Mouse (Mus musculus) layer of hippocampus, adult 9-11 months (tissue): ENCODE results near the gene Mknk2.
"Not testable (repeated sequence)": the region's sequence is repeated elsewhere in the genome, so short reads cannot be mapped to it uniquely, and the experiment has no call there.

Source experiments
- DNase-seq: peaks from one replicate; pipeline ENCODE4 v3.0.0; 2022

Mknk2 gene

DNA sequence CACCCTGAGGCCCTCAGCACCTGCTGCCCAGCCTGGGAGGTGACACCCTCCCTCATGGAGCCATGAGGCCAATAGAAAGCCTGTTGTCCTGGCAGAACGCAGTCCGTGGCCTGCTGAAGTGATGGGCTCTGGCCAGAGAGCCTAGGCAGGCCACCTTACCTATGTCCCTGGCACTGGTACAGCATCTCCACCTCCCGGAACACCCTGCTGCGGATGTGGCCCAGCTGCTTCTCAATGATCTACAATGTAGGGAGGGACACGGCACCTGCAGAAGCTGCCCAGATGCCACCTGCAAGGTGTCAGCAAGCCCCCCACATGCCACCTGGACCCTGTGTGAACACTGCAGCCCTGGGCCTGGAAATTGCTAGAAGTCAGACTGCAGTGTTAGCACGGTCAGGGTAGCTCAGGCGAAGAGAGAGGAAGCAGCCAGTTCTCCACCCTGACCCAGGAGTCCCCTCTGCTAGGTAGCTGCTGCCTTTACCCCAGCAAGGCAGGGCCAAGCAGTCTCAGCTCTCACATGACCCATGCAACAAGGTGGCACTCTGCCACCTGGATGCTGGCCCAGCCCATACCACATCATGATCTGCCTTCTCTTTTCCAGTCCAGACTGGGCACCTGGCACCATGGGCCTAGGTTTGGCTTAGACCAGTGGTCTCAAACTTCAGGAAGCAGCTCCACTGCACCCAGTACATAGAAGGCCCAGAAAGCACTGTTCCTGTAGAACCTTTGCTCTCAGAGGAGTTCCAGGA lies 8.0 kb downstream of the Mknk2 start:
- no peak for DNase-seq

DNA sequence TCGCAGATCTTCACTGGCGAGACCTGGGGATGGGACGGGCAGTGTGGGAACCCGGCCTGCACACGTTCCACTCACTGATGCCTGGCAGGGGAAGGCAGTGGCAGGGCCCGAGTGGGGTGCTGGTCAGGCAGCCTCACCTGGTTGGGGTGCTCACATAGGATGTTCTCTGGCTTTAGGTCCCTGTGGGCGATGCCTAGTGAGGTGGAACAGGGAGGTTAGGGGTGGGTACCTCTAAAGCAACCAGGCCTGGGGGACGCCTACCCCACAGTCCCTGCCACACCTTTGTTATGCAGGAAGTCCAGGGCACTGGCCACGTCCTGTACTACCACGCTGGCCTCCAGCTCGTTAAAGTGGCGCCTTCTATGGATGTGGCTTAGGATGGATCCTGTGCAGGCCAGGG lies 8.9 kb downstream of the Mknk2 start:
- no peak for DNase-seq

DNA sequence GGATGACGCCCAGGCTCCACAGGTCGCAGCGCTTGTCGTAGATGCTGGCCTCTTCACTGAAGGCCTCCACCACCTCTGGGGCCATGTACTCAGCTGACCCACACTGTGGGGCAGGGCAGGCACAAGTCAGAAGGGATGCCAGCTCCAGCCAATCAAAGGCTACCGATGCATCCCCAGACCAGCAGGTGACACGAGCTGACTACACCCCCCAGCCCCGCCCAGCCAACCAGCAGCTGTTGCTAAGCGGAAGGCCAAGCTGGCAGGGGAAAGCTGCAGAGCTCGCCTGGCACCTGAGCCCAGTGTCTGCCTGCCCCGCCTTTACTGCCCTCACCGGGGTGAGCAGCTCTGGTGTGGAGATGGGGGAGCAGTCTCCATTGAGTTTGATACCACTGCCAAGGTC lies 9.3 kb downstream of the Mknk2 start:
- no peak for DNase-seq

DNA sequence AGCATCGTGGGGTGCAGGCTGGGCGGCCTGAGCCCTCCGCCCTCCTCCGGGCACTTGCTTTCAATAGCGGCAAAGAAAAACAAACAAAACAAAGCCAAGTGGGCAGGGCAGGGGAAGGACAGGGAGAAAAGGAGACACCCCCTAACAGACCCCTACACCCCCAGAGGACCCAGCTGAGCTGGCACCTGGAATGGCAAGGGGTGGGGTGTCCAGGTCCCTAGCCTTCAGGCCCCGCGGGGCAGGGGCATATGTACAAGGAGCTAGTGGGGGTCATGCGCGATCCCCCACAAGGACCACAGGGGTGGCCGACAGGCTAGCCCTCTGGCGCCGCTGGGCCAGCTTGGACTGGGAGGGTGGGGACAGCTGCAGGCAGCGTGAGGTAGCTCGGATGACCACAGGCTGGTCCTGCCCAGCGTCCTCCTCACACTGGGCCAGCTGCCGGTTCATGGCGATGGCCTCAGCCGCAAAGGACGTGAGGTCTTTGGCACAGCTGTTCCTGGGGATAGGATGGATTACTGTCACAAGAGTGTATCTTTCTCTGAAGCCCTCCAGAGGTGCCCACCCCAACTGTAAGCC lies 11.0 kb downstream of the Mknk2 start:
- no peak for DNase-seq

DNA sequence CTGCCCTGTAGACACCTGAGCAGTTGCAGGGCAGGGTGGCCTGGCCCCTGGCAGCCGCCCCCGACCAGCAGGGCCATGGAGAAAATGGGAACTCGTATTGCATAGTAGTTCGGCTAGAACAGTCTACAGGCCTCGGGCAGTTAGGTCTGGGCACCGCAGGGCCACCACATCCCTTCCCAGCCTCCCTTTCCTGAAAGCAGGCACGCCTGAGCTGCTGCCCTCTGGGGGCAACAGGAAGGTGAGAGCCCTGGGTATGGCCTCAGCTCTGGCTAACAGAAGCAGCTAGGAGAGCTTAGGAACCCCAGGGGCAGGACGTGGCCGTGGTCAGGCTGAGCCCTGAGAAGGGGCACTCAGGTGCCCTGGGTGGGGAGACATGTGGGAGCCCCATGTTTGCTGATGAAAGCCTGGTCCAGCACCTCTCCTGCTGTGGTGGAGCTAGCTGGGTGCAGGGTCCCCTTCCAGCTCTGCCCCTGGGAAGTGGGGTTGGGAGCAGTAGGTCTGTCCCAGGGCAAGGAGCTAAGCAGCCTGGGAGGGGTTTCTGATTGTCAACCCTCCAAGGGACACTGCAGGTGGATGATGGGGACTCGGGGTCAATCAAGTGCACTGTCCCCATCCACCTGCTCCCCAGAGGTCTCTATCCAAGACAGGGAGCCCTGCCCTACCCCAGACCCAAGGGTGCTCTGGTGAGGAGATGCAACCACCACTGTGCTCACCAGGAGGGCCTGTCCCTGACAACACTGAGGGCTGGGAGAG lies 11.8 kb downstream of the Mknk2 start:
- no peak for DNase-seq

DNA sequence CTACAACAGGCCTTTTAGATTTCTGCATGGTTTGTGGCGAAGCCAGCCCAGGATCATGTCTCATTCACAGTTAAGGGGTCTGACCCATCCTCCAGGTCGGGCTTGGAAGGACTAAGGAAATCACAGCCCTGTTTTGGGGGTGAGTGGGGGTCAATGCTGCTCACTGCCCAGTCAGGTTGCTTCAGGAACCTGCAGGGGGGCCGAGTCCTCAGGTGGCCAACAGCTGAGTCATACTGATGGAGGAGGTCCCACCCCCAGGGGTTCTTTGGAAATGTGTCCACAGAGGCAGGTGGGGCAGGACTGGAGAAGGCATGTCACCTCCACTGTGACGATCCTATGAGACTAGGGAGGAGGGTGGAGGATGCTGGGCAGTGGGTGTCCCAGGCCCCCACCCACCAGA lies 12.5 kb downstream of the Mknk2 start:
- no peak for DNase-seq

DNA sequence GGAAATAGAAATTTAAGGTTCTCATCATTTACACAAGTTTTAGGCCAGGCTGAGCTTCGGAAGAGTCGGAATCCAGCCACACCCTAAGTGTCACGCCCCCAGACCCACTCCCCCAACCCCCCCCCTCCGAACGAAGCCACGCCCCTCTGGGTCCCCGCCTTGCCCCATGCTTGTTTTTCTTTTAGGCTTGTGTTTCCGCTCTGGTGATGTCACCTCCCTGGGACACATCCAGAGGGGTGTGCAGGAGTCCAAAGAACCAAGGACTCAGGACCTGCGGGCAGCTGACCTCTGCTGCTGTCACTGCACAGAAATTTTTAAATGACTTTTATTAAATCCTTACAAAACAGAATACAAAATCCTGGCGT lies 12.9 kb downstream of the Mknk2 start:
- no peak for DNase-seq

DNA sequence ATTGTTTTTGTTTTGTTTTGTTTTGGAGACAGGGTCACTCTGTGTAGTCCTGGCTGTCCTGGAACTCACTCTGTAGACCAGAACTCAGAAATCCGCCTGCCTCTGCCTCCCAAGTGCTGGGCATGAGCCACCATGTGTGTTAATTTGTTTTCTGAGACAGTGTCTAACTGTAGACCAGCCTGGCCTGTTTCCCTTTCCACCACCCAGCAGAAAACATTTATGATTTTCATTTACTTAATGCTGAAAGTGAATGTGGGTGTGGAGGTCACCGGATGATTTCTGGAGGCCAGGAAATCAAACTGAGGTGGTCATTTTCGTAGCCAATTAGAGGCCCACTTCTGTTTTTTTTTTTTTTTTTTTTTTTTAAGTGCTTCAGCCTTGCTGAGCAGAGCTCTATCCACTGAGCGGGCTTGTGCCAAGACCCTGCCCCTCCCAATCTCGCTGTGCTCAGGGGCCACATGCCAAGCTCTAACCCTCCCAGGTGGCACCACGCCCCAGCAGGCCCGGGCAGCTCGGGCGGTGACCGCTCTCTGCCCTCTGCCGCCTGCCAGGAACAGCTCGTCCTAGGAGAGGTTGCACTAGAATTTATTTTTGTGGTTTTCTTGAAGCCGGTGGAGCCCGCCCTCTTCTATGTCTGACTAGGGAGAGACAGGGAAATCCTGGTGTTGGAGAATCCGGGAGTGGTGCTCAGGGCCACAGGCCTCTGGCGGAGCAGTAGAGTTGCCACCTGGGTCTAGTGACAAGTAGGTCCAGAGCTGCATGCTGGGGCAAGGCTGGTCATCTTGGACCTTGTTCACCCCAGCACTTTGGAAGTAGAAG lies 13.5 kb downstream of the Mknk2 start:
- DNase-seq: no peak

DNA sequence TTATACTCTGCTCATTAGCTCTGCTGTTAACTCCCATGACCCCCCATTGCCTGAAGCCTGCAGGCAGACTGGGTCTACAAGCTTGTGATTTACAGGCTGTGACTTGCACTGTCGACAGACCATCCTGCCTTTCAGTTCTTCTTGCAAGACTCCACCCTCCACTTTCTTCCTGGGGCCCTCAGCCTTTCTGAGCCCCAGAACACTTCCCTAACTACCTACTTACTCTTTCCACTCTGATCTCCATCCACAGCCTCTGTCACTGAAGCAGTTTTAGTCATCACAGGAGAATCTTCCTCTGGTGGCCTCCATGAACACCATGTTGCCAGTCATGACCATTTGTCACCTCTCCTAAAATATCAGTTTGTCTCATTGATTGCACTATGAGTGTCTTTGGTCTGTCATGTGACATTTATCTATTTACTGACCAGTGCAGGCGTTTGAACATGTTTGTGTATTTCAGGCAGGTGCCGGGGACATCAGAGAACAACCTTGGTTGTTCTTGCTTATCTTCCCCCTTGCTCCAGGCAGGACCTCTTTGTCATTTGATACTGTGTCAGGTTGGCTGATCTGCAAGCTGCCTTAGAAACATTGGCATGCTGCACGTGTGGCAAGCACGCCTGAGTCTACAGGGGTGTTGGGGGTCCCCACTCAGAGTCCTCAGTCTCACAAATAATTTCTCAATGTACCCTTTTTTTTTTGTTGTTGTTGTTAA lies 14.3 kb downstream of the Mknk2 start:
- DNase-seq: no peak

DNA sequence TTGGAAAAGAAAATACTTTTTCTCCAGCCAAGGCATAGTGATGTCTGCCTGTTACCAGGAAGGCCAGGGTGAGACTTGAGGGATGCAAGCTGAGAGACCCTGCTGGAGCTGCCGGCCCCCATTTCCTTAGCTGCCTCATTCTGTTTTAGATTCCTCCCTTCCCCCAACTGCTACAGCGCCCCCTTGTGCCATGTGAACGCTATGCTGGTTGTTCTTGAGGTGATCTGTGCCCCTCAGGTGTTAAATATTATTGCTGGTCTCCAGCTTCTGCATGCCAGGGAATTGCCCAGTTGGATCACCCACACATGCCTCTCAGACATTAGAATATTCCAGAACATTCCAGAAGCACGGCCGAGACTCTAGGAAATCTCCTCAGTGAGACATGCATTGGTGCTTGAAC lies 16.8 kb downstream of the Mknk2 start:
- DNase-seq: no peak

DNA sequence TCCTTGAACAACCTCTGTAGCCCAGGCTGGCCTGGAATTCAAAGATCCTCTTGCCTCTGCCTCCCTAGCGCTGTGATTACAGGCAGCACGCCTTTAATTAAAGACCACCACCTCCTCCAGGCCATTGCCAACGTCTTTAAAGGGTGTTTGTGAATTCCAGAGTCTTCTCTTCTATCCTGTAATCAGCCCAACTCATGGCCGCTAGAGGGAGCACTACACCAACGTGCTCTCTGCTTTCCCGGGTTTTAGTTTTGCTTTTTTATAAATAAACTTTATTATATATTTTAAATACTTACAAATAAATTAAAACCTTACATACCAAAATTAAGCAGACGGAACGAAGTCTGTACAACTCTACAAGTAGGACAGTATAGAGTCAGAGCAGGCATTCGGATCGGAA lies 18.7 kb downstream of the Mknk2 start:
- DNase-seq: peak; percentile 58

DNA sequence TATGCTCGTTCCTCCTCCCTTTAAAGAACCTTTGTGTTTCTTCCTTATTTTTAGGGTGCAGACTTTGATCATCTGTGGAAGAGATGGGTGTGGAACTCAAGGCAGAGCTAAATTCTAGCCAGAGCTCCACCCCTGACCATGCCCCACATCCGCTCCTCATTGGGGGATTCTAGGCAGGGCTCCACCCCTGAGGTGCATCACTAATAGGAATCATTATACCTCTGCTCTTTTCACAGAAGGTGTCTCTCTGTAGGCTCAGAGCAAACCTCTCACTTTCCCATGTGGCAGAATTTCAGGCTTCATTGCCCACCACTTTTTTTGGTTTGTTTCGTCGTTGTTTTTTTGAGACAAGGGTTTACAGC lies 19.1 kb downstream of the Mknk2 start:
- no peak for DNase-seq

DNA sequence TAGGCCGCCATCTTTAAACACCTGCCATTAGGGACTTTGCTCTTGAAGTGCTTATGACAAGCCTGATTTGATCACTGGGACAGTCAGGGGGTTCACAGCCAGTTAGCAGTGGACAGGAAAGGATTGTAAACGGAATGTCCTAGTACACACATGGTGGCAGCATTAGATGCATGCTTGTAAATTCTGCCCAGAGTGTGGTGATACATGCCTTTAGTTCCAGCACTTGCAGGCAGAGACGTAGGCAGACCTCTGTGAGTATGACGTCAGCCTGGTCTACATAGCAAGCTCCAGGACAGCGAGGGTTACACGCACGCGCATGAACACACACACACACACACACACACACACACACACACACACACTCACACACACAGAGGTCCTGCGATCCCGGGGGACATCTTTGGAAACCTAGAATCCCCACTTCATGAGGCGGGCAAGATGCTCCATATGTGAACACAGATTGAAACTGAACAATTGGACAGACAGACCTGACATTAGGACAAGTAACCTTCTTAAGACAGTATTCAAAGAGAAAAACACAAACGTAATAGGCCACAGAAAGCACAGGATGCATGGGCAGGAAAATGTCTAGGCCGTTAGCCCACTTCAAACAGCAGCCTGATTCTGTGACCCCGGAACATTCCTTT lies 19.6 kb downstream of the Mknk2 start:
- DNase-seq: no peak

DNA sequence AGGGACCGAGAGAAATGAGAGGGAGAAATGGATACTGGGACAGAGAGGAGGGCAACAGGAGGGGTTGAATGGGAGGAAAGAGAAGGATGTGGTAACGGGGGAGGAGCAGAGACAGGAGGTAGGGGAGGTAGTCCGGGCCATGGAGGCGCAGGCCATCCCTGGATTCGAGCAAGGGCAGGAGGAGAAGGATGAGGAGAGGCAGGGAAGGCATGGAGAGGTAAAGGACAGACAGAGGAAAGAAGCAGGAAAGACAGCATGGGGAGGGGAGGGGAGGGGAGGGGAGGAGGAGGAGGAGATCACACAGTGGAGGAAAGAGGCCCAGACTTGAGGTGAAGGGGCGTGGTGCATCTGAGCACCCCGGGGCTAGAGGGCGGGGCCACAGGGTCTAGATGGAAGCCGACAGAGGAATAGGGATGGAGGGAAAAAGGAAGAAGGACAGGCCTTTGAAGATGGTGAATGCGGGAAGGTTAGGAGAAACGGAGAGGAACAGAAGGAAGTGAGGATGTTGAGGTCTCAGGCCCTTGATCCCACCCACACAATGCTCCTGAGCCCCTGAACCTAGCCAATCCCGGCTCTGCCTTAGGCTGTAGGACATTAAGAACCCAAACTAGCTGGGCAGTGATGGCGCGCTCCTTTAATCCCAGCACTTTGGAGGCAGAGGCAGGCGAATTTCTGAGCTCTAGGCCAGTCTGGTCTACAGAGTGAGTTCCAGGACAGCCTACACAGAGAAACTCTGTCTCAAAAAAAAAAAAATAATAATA lies 20.9 kb downstream of the Mknk2 start, which contains the start of gene Btbd2:
Gene Btbd2 (minus strand): TSS at position 209 of the 761 bp plus-strand sequence.
- no peak for DNase-seq

DNA sequence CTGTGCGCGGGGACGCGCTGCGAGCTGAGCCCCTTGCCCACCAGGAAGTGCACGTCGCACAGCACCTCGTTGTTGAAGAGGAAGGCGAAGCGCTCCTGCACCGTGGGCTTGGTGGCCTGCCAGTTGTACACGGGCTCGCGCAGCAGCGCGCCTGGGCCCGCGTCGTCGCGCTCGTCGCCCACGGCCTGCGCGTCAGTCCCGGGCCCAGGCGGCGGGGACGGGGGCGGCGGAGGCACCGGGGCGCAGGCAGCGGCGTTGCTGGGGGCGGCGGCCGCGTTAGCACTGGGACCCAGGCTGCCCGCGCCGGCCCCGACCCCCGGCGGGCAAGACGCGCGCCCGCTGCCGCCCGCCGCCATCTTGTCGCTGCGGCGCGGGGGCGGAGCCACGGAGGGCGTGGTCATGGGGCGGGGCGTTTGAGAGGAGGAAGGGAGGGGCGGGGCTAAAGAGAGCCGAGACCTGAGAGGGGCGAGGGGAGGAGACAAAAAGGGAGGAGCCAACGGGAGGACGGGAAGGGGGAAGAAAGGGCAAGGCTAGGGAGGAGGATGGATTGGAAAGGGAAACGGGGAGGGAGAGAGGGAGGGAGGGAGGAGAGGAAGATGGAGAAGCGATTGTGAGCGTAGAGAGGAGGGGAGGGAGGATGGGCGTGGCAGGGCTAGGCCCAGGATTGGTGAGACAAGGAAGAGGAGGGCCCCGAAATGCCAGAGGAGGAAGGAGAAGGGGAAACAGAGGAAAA lies 21.6 kb downstream of the Mknk2 start:
- peak; percentile 97 for DNase-seq

DNA sequence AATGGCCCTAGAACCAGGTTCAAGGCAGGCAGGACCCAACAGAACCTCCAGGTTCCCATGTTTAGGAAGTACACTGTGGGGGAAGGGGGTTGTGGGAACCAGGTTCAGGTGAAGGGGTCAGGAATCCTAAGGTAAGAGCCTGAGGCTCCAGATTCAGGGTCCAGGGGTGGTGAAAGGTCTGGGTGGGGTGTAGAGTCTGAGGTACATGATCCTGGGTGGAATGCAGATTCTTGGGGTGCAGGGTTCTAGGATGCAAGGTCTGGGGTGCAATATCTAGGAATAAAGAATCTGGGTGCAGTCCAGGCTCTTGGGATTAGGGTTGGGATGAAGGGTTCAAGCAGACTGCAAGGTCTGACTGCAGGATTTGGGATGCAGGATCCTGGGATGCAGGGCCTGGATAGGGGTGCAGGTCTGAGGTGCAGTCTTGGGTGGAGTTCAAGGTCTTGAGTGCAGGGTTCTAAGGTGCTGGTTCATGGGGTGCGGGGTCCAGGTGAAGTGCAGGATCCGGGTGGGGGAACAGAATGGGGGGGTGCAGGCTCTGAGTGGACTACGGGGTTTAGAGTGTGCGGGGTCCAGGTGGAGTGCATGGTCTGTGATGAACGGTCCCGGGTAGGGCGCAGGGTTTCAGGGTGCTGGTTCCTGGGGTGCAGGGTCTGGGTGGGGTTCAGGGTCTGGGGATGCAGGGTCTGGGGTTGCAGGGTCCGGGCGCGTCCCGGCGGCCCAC lies 22.3 kb downstream of the Mknk2 start:
- DNase-seq: no peak

DNA sequence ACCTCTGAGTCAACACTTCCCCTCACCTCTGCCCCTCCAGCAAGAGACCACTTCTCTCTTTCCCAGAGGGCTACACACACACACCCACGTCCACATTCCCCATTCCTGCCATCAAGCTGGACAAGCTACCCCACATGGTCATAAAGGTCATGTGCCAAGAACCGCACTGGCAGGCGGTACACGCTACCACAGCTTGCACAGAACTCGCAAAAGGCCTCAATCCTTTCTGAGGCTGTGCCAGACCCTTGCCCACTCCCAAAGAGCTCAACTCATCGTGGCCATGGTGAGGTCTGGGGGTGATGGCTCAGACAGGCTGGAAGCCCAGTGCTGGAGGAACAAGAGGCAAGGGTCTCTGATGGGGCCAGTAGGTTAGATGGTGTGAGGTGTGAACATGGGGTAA lies 23.0 kb downstream of the Mknk2 start:
- DNase-seq: no peak

DNA sequence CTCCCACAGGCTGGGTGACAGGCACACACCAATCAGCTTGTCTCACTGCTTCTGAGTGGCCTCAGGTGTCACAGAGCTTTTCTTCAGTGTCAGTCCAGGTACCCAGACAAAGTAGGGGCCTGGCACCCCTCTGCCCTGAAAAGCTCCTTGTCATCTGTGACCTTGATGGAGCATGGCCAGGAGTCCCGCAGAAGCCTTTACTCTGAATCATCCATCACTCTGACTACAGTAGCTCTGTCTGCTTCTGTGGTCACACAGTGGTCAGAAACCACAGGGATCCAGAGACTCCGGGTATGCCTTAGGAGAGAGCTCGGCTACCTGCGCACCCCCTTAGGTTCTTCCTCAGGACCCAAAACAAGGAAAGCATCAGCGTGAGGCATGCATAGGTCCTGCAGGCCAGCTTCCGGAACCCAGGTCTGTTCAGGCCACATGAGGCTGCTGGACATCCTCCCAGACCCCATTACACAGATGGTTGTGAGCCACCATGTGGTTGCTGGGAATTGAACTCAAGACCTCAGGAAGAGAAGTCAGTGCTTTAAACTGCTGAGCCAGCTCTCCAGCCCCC lies 24.7 kb downstream of the Mknk2 start:
- no peak for DNase-seq

DNA sequence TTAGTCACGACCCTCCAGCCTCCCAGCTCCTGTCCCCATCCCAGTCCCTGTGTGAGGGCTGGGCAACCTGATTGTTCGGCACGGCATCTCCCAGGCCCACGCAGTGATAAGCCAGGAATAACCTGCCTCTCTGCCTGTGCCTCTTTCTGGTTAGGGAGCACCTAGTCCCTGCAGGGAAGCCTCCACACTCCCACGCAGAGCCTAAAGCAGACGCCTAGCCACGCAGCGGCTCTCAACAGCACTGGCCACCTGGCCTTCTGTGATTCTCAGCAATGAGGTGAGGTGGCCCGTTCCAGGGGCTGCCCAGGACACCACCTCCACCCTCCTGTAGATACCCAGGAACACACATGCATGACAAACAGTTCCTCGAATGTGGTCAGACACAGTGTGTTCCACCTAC lies 27.5 kb downstream of the Mknk2 start:
- no peak for DNase-seq

DNA sequence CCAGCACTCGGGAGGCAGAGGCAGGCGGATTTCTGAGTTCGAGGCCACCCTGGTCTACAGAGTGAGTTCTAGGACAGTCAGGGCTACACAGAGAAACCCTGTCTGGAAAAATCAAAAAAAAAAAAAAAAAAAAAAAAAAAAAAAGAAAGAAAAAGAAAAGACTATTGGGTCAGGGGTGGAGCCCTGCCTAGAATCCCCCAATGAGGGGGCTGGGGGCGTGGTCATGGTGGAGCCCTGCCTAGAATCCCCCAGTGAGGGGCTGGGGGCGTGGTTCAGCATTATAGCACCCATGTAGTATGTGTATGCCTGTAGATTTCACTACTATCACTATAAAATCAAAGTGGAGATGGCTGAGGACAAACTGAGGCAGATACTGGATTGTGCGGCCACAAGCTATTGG lies 28.0 kb downstream of the Mknk2 start:
- not testable (repeated sequence) for DNase-seq
